Comparison of ENCODE assay signal across 16 mouse cellular contexts in the genomic region with DNA sequence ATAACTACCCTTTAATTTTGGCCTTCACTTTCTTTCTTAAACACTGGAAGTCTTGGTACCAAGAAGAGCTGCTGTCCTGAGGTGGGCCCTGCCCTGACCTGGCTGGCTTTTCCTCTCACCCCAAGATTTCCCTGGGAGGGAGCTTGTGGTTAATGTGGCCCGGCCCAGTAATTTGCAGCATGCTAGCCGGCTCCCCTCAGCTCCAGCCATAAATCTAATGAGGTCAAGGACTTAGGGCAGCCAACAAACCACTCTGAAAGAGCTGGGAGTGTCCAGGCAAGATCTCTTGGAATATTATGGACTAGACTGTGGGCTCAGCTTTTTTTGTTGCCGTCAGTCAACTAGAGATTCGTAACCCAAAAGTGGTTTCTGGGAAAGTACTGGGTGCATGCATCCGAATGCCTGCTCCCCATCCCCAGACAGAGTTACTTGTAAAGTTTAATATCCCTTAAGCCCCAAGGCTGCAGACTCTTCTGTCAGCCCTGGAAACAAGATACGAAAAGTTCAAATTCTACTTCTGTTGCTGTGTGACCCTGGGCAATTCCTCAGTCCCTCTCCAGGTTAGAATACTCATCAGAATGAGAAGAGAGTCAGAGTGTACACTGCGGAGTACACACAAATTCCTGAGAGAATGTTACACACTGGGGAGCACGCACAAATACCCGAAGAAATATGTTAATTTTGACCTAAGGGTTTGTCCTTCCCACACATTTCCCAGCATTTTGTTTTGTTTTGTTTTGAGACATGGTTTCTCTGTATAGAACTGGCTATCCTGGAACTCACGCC.
DNase-seq lines count a peak whose midpoint lies in the region; ATAC-seq and TF ChIP-seq lines count a peak whose summit lies in the region.
"Had no signal": no experiment of that assay in that cellular context is flagged by ENCODE, and none has a peak within 500 bp of the region (broad histone marks: within the 10 kb centered on the region; RNA-seq: fewer than 3 reads in every experiment).

No protein-coding gene starts in this region.

- DNase-seq in gastrocnemius, adult 18-20 months (ENCODE audit: low spot score) = peak; percentile 35
- no peak for DNase-seq in gastrocnemius, adult 8-10 months (ENCODE audit: low spot score in 2 of 2)
- DNase-seq in R1 (ENCODE audit: low read depth, low spot score) = peak; percentile 86
- DNase-seq in kidney, adult 18-20 months = peak; percentile 17
- no peak for DNase-seq in limb, embryonic 10.5 days (ENCODE audit: low spot score)
- DNase-seq in midbrain, postnatal 0 days (ENCODE audit: low spot score) = no peak
- DNase-seq: cerebellum, adult 2 months; thymus, postnatal 25 days had no signal

- no peaks in the 10 kb centered on the region for H3K36me3 ChIP-seq in limb, embryonic 10.5 days
- H3K36me3 ChIP-seq in midbrain, postnatal 0 days (ENCODE audit: insufficient read depth, low read length) = no peaks in the 10 kb centered on the region
- H3K36me3 ChIP-seq in heart, embryonic 12.5 days = no peaks in the 10 kb centered on the region
- H3K36me3 ChIP-seq: embryonic facial prominence, embryonic 13.5 days; hindbrain, embryonic 12.5 days; midbrain, embryonic 12.5 days; neural tube, embryonic 12.5 days had no signal

- TF ChIP-seq CTCF in midbrain, postnatal 0 days (IDR thresholded peaks at IDR 0.05) = no peak

- peak overlapping the region; percentile 14 for H3K27ac ChIP-seq in limb, embryonic 10.5 days
- H3K27ac ChIP-seq in midbrain, postnatal 0 days (ENCODE audit: low read depth, low read length) = no peak overlapping the region
- no peak overlapping the region for H3K27ac ChIP-seq in heart, embryonic 12.5 days (ENCODE audit: poor library complexity, severe bottlenecking)
- H3K27ac ChIP-seq: embryonic facial prominence, embryonic 13.5 days; hindbrain, embryonic 12.5 days; midbrain, embryonic 12.5 days; neural tube, embryonic 12.5 days had no signal

- H3K4me2 ChIP-seq in midbrain, postnatal 0 days (ENCODE audit: low read depth, low read length, poor library complexity, severe bottlenecking) = no peak overlapping the region
- no peak overlapping the region for H3K4me2 ChIP-seq in heart, embryonic 12.5 days
- H3K4me2 ChIP-seq: embryonic facial prominence, embryonic 13.5 days; hindbrain, embryonic 12.5 days; midbrain, embryonic 12.5 days; neural tube, embryonic 12.5 days had no signal

- no peak overlapping the region for H3K9ac ChIP-seq in midbrain, postnatal 0 days (replicated peaks; ENCODE audit: low read length, poor library complexity, severe bottlenecking)
- no peak overlapping the region for H3K9ac ChIP-seq in heart, embryonic 12.5 days
- H3K9ac ChIP-seq: embryonic facial prominence, embryonic 13.5 days; hindbrain, embryonic 12.5 days; midbrain, embryonic 12.5 days; neural tube, embryonic 12.5 days had no signal

- no peak overlapping the region for H3K4me3 ChIP-seq in limb, embryonic 10.5 days
- no peak overlapping the region for H3K4me3 ChIP-seq in midbrain, postnatal 0 days (ENCODE audit: low read depth, low read length)
- H3K4me3 ChIP-seq in heart, embryonic 12.5 days = no peak overlapping the region
- H3K4me3 ChIP-seq: embryonic facial prominence, embryonic 13.5 days; hindbrain, embryonic 12.5 days; midbrain, embryonic 12.5 days; neural tube, embryonic 12.5 days had no signal

- no peaks in the 10 kb centered on the region for H3K9me3 ChIP-seq in limb, embryonic 10.5 days (replicated peaks)
- H3K9me3 ChIP-seq in midbrain, postnatal 0 days (ENCODE audit: low read length) = no peaks in the 10 kb centered on the region
- no peaks in the 10 kb centered on the region for H3K9me3 ChIP-seq in heart, embryonic 12.5 days (replicated peaks)
- H3K9me3 ChIP-seq: embryonic facial prominence, embryonic 13.5 days; hindbrain, embryonic 12.5 days; midbrain, embryonic 12.5 days; neural tube, embryonic 12.5 days had no signal

- no peaks in the 10 kb centered on the region for H3K27me3 ChIP-seq in limb, embryonic 10.5 days (ENCODE audit: low read depth, poor library complexity, severe bottlenecking)
- no peaks in the 10 kb centered on the region for H3K27me3 ChIP-seq in midbrain, postnatal 0 days (ENCODE audit: insufficient read depth, low read length)
- H3K27me3 ChIP-seq in heart, embryonic 12.5 days (replicated peaks) = no peaks in the 10 kb centered on the region
- H3K27me3 ChIP-seq: embryonic facial prominence, embryonic 13.5 days; hindbrain, embryonic 12.5 days; midbrain, embryonic 12.5 days; neural tube, embryonic 12.5 days; Patski had no signal

- 54% methylated on average over 10 of the region's 10 CpGs for WGBS in limb, embryonic 10.5 days
- 93% methylated on average over 10 of the region's 10 CpGs for WGBS in midbrain, postnatal 0 days
- 83% methylated on average over 10 of the region's 10 CpGs for WGBS in heart, embryonic 12.5 days

- H3K4me1 ChIP-seq in limb, embryonic 10.5 days = peaks cover 60% of the 10 kb centered on the region
- no peaks in the 10 kb centered on the region for H3K4me1 ChIP-seq in midbrain, postnatal 0 days (ENCODE audit: insufficient read depth, low read length)
- peaks cover 11% of the 10 kb centered on the region for H3K4me1 ChIP-seq in heart, embryonic 12.5 days (replicated peaks)
- H3K4me1 ChIP-seq: midbrain, embryonic 12.5 days; neural tube, embryonic 12.5 days had no signal

- no peak for ATAC-seq in CD4-positive, CD25-positive, alpha-beta regulatory T cell, adult 4 months
- no peak for ATAC-seq in midbrain, postnatal 0 days (ENCODE audit: low FRiP score)
- ATAC-seq in heart, embryonic 12.5 days (ENCODE audit: insufficient number of reproducible peaks, low FRiP score) = no peak
- ATAC-seq: forebrain, embryonic 14.5 days; Patski had no signal

Comparison
In these comparisons a context has a peak if more than half of its experiments do, and no peak if none do; other contexts are left out.
1. DNase-seq: peak in gastrocnemius, adult 18-20 months (single experiment), R1 (single experiment) and kidney, adult 18-20 months (single experiment); none in gastrocnemius, adult 8-10 months (0 of 2), limb, embryonic 10.5 days (single experiment) and midbrain, postnatal 0 days (single experiment).